Mouse (Mus musculus): ENCODE results near the gene Usp47.

- no peak for TF ChIP-seq TAL1 (IDR thresholded peaks at IDR 0.05; ENCODE audit: low read length)
- no peak for TF ChIP-seq GATA1 (IDR thresholded peaks at IDR 0.05; ENCODE audit: low read length)
These were observed 22.6 kb downstream of the Usp47 start for GRCm38 (mm10) chr7:112045794-112046388.

Data from erythroblast, embryonic 14.5 days (primary cell).